Mouse (Mus musculus) forebrain, embryonic 10.5 days (tissue): ENCODE measurements around the gene En2. TPM values are rescaled to one million over a fixed set of nuclear protein-coding genes. Genes with fewer than 3 reads are reported as not detected.
A peak's percentile ranks its signal among the peaks of the same experiment; 100 is the strongest.

Experiments used
- DNase-seq: peaks from one replicate; pipeline ENCODE4 v3.0.0-alpha.2; 2017; ENCODE audit warnings: low spot score; ENCODE audit errors: extremely low spot score
- H3K27ac ChIP-seq: fragments of 300-500 bp; sonication (generic); 2 replicates; pipeline ENCODE4 v1.5.1; 2016; ENCODE audit warnings: mild to moderate bottlenecking
- H3K27me3 ChIP-seq: fragments of 300-500 bp; sonication (generic); 2 replicates; pipeline ENCODE4 v1.6.1; 2016; ENCODE audit warnings: mild to moderate bottlenecking; ENCODE audit not compliant: poor library complexity, severe bottlenecking
- H3K36me3 ChIP-seq: fragments of 300-500 bp; sonication (generic); replicated peaks from 2 replicates; pipeline ENCODE4 v1.6.1; 2016; ENCODE audit warnings: mild to moderate bottlenecking, moderate library complexity
- H3K4me1 ChIP-seq: fragments of 300-500 bp; sonication (generic); 2 replicates; pipeline ENCODE4 v1.6.1; 2016
- H3K4me3 ChIP-seq: fragments of 300-500 bp; sonication (generic); 2 replicates; pipeline ENCODE4 v1.5.1; 2016; ENCODE audit warnings: mild to moderate bottlenecking, moderate library complexity
- H3K9me3 ChIP-seq: fragments of 300-500 bp; sonication (generic); 2 replicates; pipeline ENCODE4 v1.6.1; 2016; ENCODE audit warnings: mild to moderate bottlenecking, moderate library complexity
- WGBS: fragments of 180-500 bp; shearing (Covaris S2); methylation state at CpG from one replicate; pipeline ENCODE4 v1.1.7; 2016; 5-methylcytosine and 5-hydroxymethylcytosine counted together
- polyA plus RNA-seq: library from polyadenylated mRNA; unstranded; fragments of >200 nt; fragmentation: Nextera tagmentation; extraction: Ambion mirVana; gene quantifications from 2 replicates; pipeline ENCODE4 v1.2.1, GENCODE M21; 2016

Gene En2
- polyA plus RNA-seq, 1 experiment from 2014 or later, result not detected

DNA sequence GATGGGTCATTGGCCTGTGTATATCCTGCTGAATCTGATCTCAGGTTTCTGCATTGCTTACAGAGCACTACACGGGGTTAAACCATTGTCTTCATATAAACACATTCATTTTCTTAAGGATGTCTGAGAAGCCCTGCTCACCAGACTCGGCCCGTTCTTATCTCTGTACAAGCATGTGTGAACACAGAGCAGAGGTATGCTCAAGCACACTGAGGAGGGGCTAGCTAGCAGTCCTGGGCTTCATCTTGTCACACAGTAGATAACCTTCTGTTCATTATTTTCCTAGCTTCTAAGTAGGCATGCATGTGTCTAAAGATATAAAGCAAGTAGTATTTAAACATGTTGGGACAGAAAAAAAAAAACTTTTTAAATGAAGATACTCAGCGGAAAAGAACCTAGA is 41.0 kb downstream of the En2 start:
- WGBS, result 66% methylated on average over 4 of the region's 4 CpGs

GRCm38 (mm10) chr5:28207043-28207442 is 41.5 kb downstream of the En2 start:
- Histone ChIP-seq H3K27me3 (peaks cover 100% of the 10 kb centered on the region), H3K36me3 (no peaks in the 10 kb centered on the region), H3K4me1 (peaks cover 27% of the 10 kb centered on the region), H3K27ac (no peak overlapping the region), H3K4me3 (no peak overlapping the region), H3K9me3 (no peaks in the 10 kb centered on the region)
- 62% methylated on average over 4 of the region's 4 CpGs for WGBS
- no peak for DNase-seq

More for the DNA sequence above, 41.0 kb downstream of the En2 start:
- no peaks in the 10 kb centered on the region for H3K36me3 ChIP-seq
- no peak for DNase-seq
- H3K4me3 ChIP-seq, result no peak overlapping the region
- H3K27ac ChIP-seq, result no peak overlapping the region
- peaks cover 21% of the 10 kb centered on the region for H3K4me1 ChIP-seq
- H3K9me3 ChIP-seq, result no peaks in the 10 kb centered on the region
- peaks cover 100% of the 10 kb centered on the region for H3K27me3 ChIP-seq

- no peaks in the 10 kb centered on the region for H3K36me3 ChIP-seq
- H3K9me3 ChIP-seq, result no peaks in the 10 kb centered on the region
- DNase-seq, result no peak
- no peak overlapping the region for H3K27ac ChIP-seq
- peaks cover 100% of the 10 kb centered on the region for H3K27me3 ChIP-seq
- 13% methylated on average over 20 of the region's 20 CpGs for WGBS
- peaks cover 27% of the 10 kb centered on the region for H3K4me1 ChIP-seq
- peak overlapping the region; percentile 53 for H3K4me3 ChIP-seq
These were observed 43.4 kb downstream of the En2 start for GRCm38 (mm10) chr5:28208726-28209520.

- peak overlapping the region; percentile 53 for H3K4me3 ChIP-seq
- no peaks in the 10 kb centered on the region for H3K36me3 ChIP-seq
- peak overlapping the region; percentile 44 for H3K27ac ChIP-seq
- peaks cover 27% of the 10 kb centered on the region for H3K4me1 ChIP-seq
- peaks cover 100% of the 10 kb centered on the region for H3K27me3 ChIP-seq
- WGBS, result under 1% methylated on average over 80 of the region's 80 CpGs
- H3K9me3 ChIP-seq, result no peaks in the 10 kb centered on the region
- peak; percentile 67 for DNase-seq
These were observed 44.3 kb downstream of the En2 start for GRCm38 (mm10) chr5:28209549-28210431.

GRCm38 (mm10) chr5:28210591-28211550 is 45.4 kb downstream of the En2 start:
- DNase-seq, result no peak
- Histone ChIP-seq H3K9me3 (no peaks in the 10 kb centered on the region), H3K4me1 (peaks cover 27% of the 10 kb centered on the region), H3K27me3 (peaks cover 100% of the 10 kb centered on the region), H3K4me3 (peak overlapping the region; percentile 53; the same call in 1 of the 2 replicates), H3K36me3 (no peaks in the 10 kb centered on the region), H3K27ac (no peak overlapping the region)
- WGBS, result 1% methylated on average over 29 of the region's 29 CpGs

DNA sequence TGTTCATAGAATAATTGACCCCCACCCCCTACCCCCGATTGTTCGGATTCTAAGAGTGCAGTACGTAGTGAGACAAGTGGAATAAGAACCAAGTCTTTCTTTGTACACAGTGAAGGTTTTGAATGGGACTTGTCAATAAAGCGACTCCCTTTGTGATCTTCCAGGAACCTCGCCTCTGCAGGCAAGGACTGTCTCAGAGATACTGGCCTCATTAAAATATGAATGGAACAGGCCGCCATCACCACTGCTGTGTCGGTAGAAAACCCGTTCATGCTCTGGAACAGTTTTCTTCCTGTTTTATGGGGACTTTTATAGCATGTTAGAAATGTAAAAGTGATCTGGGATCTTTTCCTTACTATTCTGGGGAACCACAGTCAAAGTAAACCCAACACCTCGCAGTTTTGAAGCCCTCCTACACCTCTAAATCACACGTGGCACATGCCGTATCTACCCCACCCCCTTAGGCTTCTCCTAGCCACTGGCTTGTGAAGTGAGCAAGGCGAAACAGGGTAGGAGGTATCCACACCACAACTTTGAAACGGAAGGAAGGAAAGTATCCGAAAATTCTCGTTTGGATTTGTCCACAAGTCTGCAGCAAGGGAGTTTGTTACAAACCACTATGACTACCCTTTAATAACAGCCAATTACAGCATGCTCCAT is 46.3 kb downstream of the En2 start:
- H3K36me3 ChIP-seq, result no peaks in the 10 kb centered on the region
- WGBS, result under 1% methylated on average over 15 of the region's 15 CpGs
- H3K9me3 ChIP-seq, result no peaks in the 10 kb centered on the region
- peaks cover 27% of the 10 kb centered on the region for H3K4me1 ChIP-seq
- peaks cover 100% of the 10 kb centered on the region for H3K27me3 ChIP-seq
- H3K27ac ChIP-seq, result no peak overlapping the region
- no peak for DNase-seq
- H3K4me3 ChIP-seq, result peak overlapping the region; percentile 27

DNA sequence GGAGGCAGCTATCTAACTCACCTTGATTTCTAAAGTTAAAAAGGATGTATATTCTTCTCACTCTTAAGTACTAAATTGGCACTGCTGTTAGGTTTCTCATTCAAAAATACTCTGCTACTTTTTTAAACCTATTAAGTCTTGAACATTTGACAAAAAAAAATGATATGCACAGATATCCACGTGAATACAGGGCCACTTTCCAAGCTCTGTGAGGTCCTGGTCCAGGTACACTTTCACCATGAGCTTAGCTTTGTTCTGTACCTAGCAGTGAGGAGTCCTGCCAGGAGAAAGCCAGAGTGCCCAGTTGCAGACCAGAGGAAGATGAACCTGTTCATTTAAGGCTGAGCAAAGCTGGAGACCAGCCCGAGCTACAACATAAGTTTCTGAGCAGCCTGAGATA is 47.9 kb downstream of the En2 start:
- Histone ChIP-seq H3K27ac (no peak overlapping the region), H3K4me1 (peaks cover 27% of the 10 kb centered on the region), H3K36me3 (no peaks in the 10 kb centered on the region), H3K27me3 (peaks cover 87% of the 10 kb centered on the region), H3K9me3 (no peaks in the 10 kb centered on the region), H3K4me3 (no peak overlapping the region)
- DNase-seq, result no peak
- WGBS, result 66% methylated on average over 2 of the region's 2 CpGs

DNA sequence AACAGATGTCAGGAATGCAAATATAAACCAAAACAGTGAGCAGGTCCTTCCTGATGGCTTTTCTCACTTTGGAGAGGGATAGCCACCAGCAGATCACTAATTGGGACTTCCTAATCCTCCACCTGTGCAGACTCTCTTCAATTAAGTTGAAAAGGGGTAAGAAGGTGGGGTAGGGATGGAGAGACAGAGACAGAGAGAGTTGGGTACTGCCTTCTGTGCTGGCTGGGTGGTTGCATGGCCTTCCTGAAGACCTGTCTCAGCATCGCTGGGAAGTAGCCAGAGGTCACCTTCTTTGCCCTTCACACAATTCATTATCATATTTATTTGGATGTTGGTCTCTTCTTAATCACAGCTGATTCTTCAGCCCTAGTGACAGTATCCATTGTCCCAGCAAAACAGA is 54.1 kb downstream of the En2 start:
- Histone ChIP-seq H3K27me3 (peaks cover 26% of the 10 kb centered on the region), H3K9me3 (no peaks in the 10 kb centered on the region), H3K4me1 (no peaks in the 10 kb centered on the region), H3K27ac (no peak overlapping the region), H3K36me3 (no peaks in the 10 kb centered on the region), H3K4me3 (no peak overlapping the region)
- no peak for DNase-seq
- 89% methylated on average over 1 of the region's 1 CpGs for WGBS

Other genes starting within 250 kb of the En2 start
- gene Insig1, start 94.3 kb upstream of the En2 start, polyA plus RNA-seq, result 94.2 and 104 TPM in 2 replicates
- 0.79 and 1.6 TPM in 2 replicates for gene Cnpy1, start 80.1 kb downstream of the En2 start, polyA plus RNA-seq
- gene Rbm33, start 151.4 kb downstream of the En2 start, polyA plus RNA-seq, result 14.1 and 15.2 TPM in 2 replicates